Mouse (Mus musculus): ENCODE measurements around the gene Gimap9.
A peak's percentile ranks its signal among the peaks of the same experiment; 100 is the strongest.

Gimap9 gene

DNA sequence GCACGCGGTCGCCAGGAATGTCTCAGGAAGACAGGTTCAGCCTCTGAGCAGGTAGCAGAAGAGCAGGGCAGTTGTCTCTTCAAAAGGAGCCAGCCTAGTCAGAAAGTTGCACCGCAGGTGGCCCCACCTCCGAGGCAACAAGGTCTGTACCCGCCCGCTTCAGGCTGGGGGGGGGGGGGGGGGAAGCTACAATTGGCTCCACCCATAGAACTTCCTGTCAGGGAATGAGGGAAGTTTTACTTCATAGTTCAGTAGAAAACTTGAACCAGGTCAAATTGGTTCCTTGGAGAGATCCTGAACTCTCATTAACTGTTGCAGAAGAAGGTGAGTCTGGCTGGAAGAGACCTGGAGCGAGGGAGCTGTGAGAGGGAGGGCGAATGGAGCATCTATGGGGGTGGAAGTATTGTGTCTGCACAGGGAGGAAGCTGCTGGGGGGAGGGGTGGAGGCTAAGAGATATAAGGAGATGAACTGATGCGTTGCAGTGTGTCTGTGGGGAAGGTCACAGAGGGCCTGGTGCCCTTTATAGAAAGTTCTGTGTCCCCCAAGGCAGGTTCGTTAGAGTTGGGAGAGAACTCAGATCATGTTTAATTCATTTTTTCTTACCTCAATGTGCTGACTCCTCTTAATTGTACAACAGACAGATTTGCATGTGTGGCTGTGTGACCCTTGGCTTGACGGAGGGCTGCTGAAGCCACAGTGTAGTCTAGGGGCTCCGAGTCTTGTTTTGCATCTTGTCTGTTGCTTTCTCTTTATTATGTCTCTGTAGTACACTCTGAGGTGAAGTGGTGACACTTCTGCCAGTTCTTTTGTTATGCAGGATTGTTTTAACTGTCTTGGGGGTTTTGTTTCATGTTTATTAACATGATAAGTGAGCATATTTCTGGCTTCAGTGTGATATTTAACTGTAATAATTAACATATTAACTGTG, at the start of gene Gimap9:
Gene Gimap9 (plus strand): TSS at position 199 of the 929 bp plus-strand sequence.
- no peak for DNase-seq

DNA sequence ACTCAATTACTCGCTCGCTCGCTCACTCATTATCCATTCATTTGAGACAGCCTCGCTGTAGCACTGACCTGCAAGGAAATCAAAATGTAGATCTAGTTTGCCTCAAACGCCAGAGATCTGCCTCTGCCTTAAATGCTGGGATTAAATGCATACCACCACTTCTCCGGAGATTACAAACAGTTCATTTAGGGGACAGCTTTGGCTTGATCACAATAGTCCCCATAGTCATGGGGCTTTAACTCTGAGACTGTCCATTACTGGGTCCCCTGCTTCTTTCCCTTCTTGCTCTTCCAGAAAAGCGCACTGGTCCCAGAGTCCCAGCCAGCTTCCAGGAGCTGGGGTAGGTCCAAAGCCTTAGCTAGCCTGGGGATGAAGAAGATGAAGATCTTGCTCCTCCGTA, 49.5 kb upstream of the Gimap9 start, which contains the start of gene AI854703:
Gene AI854703 (plus strand): TSS at position 301 of the 400 bp plus-strand sequence.
- no peak for DNase-seq

DNA sequence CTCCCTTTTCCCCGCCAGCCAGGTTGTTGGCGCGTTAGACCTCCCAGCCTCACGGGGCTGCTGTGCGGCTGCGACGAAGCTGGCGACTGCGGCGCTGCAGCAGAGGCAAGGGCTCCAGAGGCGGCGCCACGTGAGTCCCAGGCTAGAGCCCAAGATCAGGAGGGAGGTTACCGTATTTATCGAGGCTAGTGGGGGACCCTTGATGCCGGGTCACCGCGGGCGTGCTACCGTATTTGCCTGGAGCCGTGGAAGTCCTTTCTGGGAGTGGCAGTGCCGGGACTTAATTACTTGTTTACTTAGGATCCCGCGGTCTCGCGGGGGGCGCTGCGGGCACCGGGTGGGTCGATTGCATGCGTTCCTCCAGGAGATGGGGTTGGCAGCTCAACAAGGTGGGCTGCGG, 48.9 kb upstream of the Gimap9 start:
- peak; percentile 75 for DNase-seq

DNA sequence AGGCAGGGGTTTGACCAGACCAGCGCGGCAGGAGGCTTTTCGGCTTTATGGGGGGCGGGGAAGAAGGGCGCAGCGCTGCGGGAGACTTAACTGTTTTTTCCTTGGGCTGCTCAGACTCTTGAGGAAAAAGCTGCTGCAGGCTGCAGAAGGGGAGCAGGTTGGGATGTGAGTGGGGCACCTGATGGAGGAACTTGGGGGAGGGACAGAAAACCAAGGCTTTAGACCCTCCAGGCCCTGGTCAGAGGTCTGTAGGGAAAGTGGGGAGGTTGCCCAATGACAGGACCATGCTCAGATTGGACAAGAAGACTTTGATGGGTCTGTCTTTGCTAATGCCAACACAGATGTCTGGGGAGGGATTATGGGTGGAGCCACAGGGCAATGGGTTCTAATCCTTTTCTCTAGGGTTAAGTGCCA, 48.4 kb upstream of the Gimap9 start:
- no peak for DNase-seq

DNA sequence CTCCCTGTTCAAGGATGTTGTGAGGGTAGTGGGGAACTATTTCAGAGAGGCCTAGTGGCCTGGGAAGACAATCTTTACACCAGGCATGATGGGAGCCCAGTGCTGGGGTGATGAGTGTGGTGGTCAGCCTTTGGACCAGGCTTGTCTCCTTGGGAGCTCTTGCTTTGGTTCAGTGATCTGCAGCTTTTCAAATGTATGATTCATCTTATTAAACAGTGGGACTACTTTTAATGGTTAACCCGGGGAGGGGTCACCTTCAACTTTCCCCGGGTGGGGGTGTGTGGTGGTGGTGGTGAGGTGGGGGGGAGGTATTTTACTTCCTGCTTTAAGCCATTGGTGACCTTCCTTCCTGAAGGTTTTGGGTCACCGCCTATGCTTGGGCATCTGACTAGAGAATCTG, 47.6 kb upstream of the Gimap9 start:
- DNase-seq = no peak

DNA sequence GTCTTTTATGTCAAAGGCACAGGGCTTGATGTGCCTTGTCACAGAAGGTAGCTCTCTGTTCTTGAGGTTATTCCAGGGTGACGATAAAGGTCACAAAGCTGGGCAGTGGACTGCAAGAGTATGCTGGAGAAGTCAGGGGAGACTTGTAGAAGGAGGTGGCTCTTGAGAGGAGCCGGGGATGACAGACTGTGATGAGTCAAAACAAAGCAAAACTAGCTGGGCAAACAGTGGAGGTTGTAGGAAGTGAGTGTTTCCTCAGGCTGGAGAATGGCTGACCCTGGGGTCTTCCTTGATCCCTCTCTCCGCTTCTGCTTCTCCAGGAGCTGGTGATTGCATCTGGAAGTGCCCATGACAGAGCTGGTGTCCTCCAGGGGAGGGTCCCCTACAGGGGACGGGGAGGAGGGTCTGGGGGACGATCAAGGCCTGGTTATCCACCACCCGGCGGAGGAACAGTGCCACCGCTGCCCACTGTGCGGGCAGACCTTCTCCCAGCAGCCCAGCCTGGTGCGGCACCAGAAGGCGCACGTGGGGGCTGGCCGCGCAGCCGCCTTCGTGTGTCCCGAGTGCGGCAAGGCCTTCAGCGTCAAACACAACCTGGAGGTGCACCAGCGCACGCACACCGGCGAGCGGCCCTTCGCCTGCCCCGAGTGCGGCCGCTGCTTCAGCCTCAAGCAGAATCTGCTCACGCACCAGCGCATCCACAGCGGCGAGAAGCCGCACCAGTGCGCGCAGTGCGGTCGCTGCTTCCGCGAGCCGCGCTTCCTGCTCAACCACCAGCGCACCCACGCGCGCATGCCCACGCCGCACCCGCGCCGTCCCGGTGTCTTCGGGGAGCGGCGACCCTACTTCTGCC, 46.9 kb upstream of the Gimap9 start:
- DNase-seq = peak; percentile 74

DNA sequence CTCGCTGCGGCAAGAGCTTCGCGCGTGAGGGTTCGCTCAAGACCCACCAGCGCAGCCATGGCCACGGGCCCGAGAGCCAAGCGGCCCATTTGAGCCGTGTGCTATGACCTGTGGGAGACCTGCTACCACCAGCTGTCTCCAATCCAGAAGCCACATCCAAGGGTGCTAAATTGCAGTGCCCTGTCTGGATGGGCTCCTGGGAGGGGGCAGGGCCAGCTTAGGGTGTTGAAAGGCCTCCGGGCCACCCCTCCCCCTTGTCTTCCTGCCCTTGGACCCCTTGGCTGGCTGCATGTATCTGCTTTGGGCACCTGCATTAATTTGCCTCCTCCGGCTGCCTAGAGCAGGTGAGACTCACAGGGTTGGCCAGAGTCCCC, 46.3 kb upstream of the Gimap9 start:
- DNase-seq = no peak

DNA sequence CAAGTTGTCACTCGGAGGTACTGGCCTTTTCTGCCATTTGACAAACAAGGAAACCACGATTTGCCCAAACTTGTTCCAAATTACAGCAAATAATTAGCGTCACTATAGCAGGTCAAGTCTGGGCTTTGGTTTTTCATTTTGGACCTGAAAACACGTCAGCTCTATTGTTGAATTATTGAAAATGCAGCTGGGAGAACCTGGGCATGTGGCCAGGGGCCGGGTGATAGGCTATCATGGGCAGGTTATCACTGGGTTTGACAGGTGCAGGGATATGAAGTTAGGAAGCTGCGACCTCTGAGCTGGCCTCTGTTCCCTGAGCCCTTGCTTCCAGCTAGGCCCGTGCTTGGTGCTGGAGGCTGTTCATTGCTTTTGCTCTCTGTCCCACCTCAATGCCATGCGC, 45.1 kb upstream of the Gimap9 start:
- no peak for DNase-seq

DNA sequence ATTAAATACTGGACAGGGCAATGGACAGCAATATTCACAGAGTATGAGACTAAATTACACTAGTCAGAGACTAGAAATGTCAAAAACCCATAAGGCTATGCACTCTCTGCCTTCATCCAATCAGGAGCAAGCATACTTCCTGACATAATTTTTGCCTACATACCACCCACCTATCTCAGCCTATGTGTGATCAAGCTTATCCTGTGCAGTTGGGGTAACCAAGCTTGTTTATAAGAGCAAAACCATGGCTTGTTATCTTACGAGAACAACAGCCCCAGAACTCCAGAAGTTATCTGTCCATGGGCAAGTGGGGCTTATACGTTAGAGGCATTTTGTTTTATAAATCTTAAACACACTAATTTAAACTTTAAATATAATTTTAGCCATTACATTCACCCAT, 40.8 kb upstream of the Gimap9 start:
- DNase-seq = no peak

DNA sequence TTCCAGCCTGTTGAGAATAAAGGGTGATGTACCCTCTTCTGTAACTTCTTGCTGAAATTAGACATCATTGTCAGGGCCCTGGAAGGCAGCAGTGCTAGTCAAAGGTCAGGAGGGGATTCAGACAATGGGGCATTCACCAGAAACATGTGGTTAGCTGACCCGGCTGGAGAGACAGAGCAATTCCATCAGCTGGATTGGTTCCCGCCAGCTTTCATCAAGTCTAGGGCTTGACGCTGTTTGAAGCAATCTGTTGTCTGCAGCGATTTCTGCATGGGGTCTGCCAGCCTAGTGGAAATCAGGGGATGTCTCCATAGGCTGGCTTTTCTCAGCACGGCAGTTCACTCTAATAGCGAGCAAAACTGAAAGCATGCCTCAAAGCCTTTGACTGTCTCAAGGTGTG, 39.4 kb upstream of the Gimap9 start:
- DNase-seq = no peak

DNA sequence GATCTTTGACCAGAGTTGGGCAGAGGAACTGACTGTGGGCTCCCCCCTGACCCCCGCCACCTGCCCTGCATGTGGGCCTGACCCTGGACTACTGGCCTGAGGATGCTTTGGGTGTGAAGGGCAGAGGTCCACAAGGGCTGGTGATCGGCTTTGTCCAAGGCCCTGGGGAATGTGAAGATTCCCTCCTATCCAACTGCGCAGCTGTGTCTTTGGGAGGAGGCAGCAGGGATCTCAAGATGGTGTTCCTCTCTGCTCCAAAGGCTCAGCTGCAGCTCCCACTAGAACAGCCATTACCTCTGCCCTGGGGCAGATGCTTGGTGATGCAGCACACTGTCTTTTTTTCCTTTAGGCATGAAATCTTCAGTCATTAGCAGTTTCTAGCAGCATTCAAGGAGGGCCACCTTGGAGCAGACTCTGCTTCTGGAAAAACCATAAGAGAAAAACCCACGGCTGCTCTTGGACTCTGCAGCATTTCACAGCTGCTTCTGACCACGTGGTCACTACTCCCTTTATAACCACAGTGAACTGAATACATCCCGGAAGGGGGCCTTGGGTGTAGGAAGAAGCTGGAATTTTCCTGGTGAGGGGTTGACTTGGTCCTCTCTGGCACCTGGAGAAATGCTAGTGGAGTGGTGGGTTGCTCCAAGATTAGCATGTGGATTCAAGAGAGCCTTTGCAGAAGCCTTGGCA, 38.0 kb upstream of the Gimap9 start:
- DNase-seq = no peak

DNA sequence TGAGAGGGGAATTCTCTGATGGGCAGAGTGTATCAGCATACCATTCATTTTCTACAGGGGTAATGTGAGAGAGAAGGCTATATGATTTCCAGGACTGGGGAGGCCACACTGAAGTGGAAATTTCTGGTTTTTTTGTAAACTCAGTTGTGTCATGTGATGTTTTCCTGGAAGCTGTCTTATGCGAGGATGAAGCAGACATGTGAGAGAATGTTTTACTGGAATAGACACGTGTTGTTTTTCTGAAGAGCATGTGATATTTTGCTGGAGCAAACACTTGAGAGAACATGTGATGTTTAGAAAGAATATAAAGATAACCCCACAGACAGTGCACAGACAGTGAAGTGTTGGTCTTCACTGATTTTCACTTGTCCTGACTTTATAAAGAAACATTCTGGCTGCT, 37.4 kb upstream of the Gimap9 start:
- DNase-seq = no peak

DNA sequence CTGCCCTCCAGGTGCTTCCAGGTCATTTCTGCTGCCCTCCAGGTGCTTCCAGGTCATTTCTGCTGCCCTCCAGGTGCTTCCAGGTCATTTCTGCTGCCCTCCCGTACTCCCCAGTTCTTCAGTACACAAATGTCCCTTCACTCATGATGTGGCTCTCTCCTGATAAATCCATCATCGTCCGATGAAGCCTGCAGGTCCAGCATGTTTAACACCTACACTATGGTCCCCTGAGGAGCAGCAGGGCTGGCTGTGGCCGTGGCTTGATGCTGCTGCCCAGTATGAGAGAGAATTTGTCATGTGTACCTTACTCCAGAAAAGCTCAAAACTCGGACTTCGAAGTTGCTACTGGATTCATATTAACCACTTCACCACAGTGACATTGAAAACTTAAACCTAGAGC, 34.5 kb upstream of the Gimap9 start:
- no peak for DNase-seq

DNA sequence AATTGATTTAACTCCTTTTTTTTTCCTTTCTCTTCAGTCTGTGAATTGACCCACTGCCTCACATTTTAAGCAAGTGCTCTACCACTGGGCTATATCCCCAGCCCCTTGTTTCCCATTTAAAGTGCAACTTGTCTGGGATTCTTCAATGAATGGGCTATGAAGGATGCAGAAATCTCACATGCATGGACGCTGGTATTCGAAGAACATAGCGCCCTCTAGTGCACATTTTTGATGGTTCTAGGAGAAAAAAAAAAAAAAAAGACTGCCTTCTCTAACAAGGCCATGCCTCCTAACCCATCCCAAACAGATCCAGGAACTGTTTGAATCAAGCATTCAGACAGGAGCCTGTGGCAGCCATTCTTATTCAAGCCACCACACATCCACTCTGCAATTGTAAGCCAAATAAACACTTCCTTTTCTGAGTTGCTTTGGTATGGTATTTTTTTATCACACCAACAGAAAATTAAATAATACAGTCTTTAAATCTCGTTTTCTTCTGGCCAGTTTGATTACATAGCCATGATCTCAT, 33.1 kb upstream of the Gimap9 start:
- DNase-seq = peak; percentile 41

DNA sequence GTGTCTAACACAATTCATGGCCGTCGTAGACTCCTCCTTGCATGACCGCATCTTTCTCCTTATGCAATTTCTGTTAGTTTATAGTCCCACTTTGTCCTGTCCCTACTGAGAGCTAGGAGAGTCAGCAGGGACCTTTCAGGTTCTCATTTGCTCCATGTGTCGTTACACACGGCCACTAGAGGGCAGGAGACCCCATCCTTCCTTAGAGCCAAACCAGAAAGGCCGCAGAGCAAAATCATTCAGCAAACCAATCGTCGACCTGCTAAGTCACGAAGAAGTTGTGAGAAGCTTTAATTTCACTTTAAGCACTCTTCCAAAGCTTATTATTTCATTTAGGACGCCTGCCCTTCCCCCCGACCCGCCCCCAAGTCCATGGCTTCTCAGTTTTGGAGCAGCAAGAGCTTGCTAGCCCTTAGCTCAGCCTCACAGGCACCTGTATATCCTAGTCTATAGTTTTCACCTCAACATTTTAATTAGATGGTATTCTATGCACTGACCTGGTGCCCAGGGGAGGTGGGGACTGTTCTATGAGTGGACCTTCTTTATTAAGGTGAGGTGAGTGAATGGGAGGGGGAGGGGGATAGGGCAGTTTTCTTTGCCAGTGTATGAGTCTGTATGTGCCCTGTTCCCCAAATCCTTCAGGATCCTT, 30.1 kb upstream of the Gimap9 start:
- peak; percentile 64 for DNase-seq

DNA sequence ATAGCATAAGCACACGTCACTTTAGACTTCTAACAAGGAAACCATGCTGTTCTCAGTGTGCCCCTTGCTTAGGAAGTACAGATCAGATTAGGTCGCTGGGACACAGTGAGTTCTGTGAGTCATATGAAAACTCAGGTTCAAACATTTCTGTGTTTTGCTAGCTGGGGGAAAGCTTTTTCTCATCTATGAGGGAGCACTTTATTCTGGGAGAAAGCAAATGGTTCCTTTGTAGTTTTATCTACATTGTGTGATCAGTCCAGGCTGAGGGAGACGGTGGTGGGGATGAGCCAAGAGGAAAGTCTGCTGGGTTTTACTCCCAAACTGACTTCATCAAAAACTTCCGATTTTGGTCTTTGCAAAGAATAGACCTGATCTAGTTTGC, 29.6 kb upstream of the Gimap9 start:
- no peak for DNase-seq

DNA sequence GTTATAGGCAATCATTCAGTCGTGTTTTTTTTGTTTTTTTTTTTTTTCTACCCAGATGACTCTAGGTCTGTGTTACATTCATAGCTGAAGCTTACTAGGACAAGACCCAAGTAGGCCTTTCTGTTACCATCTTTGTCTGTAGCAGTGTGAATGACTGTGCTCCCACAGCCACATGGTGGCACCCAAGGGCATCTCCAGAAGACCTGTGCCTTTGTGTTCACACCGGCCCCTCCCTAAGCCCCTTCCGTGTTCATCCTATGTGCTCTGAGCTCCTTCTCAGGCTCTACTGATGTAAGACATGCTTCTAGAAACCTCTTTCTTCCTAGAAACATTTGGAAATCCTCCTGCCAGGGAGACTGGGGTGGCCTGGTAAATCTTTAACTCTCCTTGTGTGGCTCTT, 28.9 kb upstream of the Gimap9 start, which contains the start of gene Gimap8:
Gene Gimap8 (plus strand): TSS at position 240 of the 400 bp plus-strand sequence.
- no peak for DNase-seq

DNA sequence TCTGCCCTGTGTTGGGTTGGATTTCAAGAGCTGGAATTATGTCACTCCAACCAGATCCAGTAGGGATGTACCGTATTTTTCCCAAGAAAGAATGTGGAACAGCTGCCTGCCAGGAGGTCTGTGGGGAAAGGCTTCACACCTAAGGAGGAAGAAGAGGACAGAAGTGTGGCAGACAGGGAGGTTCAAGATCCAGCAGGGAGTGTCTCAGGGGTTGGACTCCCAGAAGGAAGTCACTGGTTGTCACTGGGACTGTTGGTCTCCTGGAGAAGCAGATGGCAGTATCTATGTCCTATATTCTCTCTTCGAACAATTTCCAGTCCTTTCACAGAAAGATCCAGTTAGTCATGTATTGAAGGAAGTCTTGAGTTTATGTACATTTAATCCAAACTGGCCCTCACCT, 28.3 kb upstream of the Gimap9 start:
- DNase-seq = no peak

DNA sequence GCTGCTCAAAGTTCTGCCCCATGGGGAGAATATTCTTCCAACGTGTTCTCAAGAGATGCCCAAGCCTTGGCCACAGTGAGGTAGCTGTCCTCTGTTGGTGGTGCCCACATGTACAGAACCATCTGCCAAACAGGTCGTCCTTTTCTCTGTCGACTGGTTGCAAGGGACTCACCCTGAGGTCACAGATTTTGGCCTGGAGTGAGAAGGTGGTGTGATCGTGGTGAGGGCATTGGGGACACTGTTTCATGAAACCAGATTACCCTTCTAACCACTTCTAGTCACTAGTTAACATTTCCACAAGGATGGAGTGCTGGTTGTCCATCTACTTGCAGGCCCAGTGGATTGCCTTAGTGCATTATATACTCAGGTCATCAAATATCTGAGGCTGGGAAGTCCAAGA, 27.1 kb upstream of the Gimap9 start:
- no peak for DNase-seq

DNA sequence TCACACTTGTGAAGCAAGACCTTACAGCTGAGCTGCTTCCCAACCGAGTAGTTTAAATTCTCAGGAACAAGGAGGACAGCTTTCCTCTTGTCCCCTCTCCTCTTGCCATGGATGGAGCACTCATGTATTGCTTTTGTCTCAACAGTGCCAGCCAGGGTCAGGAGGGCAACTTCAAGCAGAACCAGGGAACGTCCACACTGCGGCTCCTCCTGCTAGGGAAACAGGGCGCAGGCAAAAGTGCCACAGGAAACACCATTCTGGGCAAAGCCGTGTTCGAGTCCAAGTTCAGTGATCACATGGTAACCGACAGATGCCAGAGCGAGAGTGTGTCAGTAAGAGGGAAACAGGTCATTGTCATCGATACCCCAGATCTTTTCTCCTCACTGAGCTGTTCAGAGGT, 25.9 kb upstream of the Gimap9 start:
- no peak for DNase-seq

DNA sequence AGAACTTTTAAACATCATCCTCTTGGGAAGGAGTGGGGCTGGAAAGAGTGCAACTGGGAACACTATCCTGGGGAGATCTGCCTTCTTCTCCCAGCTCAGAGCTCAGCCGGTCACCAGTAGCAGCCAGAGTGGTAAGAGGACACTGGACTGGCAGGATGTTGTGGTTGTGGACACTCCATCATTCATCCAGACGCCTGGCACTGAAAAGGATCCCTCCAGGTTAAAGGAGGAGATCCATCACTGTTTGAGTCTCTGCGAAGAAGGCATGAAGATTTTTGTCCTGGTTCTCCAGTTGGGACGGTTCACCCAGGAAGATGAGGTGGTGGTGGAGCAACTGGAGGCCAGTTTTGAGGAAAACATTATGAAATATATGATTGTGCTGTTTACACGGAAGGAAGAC, 17.2 kb upstream of the Gimap9 start:
- DNase-seq = no peak

DNA sequence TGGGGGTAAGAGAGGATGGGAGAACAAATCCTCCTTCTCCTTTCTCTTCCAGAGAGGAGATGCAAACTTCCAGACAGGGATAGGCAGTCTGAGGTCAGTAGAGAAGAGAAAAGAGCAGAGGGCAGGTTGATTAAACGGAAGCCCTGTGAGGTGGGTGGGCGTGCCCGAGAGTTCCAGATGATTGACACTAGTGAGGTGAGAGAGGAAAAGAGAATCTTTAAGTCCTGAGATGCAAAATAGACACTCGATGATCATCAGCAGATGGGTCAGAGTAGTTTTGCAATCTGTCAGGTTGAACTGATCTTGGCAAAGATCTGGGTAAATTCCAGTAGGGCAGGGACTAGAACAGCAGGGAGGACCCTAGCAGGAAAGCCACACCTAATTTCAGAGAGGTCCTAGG, 11.2 kb upstream of the Gimap9 start:
- DNase-seq = no peak
